Mouse (Mus musculus): ENCODE measurements around the gene Fbxo24. TPM values are rescaled to one million over a fixed set of nuclear protein-coding genes. Genes with fewer than 3 reads are reported as not detected.

The Fbxo24 gene
- total and polyA plus RNA-seq, 3 experiments, result 0.13 to 0.24 TPM; not detected in 1

GRCm38 (mm10) chr5:137627991-137628390 lies 811 bp downstream of the Fbxo24 start:
- dilution Hi-C loops (cut with MboI; ENCODE audit: extremely low pct_ligation_motif_present, extremely low pct_unique_long_range_greater_than_20kb, low sequenced_read_pairs) (no loop called here), in situ Hi-C loops (cut with MboI; ENCODE audit: low pct_ligation_motif_present, low pct_unique_long_range_greater_than_20kb, low sequenced_read_pairs) (no loop called here)
- peak overlapping the region; percentile 84 for H3K9ac ChIP-seq (ENCODE audit: insufficient read depth, low read depth)
- DNase-seq (ENCODE audit: extremely low read depth), result peak; percentile 33
- H3K36me3 ChIP-seq (replicated peaks in 1 of 2; ENCODE audit: control insufficient read depth in 1 of 2, insufficient read depth in 1 of 2, low read length in 1 of 2), result peaks cover 0 to 7% of the 10 kb centered on the region in 2 experiments
- H3K27me3 ChIP-seq (replicated peaks), result no peaks in the 10 kb centered on the region
- peaks cover 1% of the 10 kb centered on the region for H3K9me3 ChIP-seq (replicated peaks; ENCODE audit: low read length)
- no peak for TF ChIP-seq UBTF (IDR thresholded peaks at IDR 0.05; ENCODE audit: low read depth, low read length)
- TF ChIP-seq SMC3 (IDR thresholded peaks at IDR 0.05; ENCODE audit: low read depth, low read length), result peak; percentile 27; the same call in 1 of the 2 replicates
- TF ChIP-seq MAX (IDR thresholded peaks at IDR 0.05; ENCODE audit: low read length), result 0 out of 2 replicates have a peak, but pooled peaks have one; percentile 3
- TF ChIP-seq RAD21 (IDR thresholded peaks at IDR 0.05; ENCODE audit: low read depth, low read length), result no peak
- no peak for TF ChIP-seq JUND (conservative IDR thresholded peaks at IDR 0.05; ENCODE audit: low read depth, low read length)
- TF ChIP-seq ETS1 (conservative IDR thresholded peaks at IDR 0.05; ENCODE audit: low read depth, low read length), result no peak
- no peak for TF ChIP-seq TCF12 (IDR thresholded peaks at IDR 0.05; ENCODE audit: low read depth, low read length)
- no peak for TF ChIP-seq MEF2A (IDR thresholded peaks at IDR 0.05; ENCODE audit: borderline replicate concordance, low read depth, low read length)
- TF ChIP-seq GABPA (IDR thresholded peaks at IDR 0.05; ENCODE audit: insufficient replicate concordance, low read depth, low read length), result no peak
- TF ChIP-seq CTCF (conservative IDR thresholded peaks at IDR 0.05 in 1 of 2, IDR thresholded peaks at IDR 0.05 in 1 of 2; ENCODE audit: low read depth in 2 of 2, low read length in 2 of 2), result peak in 1 of 2 experiments; percentile 41; a peak in 2 of 4 replicates
- TF ChIP-seq POLR2AphosphoS2 (IDR thresholded peaks at IDR 0.05; ENCODE audit: low read depth, low read length), result no peak
- TF ChIP-seq MAFK (IDR thresholded peaks at IDR 0.05; ENCODE audit: insufficient replicate concordance, low read length), result no peak
- no peak for TF ChIP-seq ZKSCAN1 (IDR thresholded peaks at IDR 0.05; ENCODE audit: borderline replicate concordance, low read depth, low read length)
- H3K4me1 ChIP-seq (ENCODE audit: control insufficient read depth in 1 of 2, insufficient read depth in 2 of 2), result peaks cover 14 to 35% of the 10 kb centered on the region in 2 experiments
- H3K4me3 ChIP-seq (replicated peaks in 1 of 3; ENCODE audit: low read depth in 2 of 3, low read length in 2 of 3, poor library complexity in 1 of 3), result peak overlapping the region; percentile 58 to 81 (median 66)
- peaks cover 14% of the 10 kb centered on the region for H3K79me2 ChIP-seq (replicated peaks; ENCODE audit: control insufficient read depth, extremely low read depth, insufficient read depth, poor library complexity, severe bottlenecking)
- H3K4me2 ChIP-seq (ENCODE audit: insufficient read depth, low read depth, poor library complexity, severe bottlenecking), result peak overlapping the region; percentile 91
- H3K27ac ChIP-seq (ENCODE audit: insufficient read depth, low read depth), result peak overlapping the region; percentile 85

- dilution Hi-C loops (cut with MboI; ENCODE audit: extremely low pct_ligation_motif_present, extremely low pct_unique_long_range_greater_than_20kb, low sequenced_read_pairs) (no loop called here), in situ Hi-C loops (cut with MboI; ENCODE audit: low pct_ligation_motif_present, low pct_unique_long_range_greater_than_20kb, low sequenced_read_pairs) (no loop called here)
- peaks cover 2% of the 10 kb centered on the region for H3K9me3 ChIP-seq (replicated peaks; ENCODE audit: low read length)
- H3K4me1 ChIP-seq (ENCODE audit: control insufficient read depth in 1 of 2, insufficient read depth in 2 of 2), result peaks cover 3 to 8% of the 10 kb centered on the region in 2 experiments
- DNase-seq (ENCODE audit: extremely low read depth), result no peak
- no peaks in the 10 kb centered on the region for H3K79me2 ChIP-seq (replicated peaks; ENCODE audit: control insufficient read depth, extremely low read depth, insufficient read depth, poor library complexity, severe bottlenecking)
- no peak overlapping the region for H3K9ac ChIP-seq (ENCODE audit: insufficient read depth, low read depth)
- H3K4me2 ChIP-seq (ENCODE audit: insufficient read depth, low read depth, poor library complexity, severe bottlenecking), result no peak overlapping the region
- TF ChIP-seq E2F4 (IDR thresholded peaks at IDR 0.05; ENCODE audit: insufficient replicate concordance, low read depth, low read length) (no peak), ETS1 (conservative IDR thresholded peaks at IDR 0.05; ENCODE audit: low read depth, low read length) (no peak), JUND (conservative IDR thresholded peaks at IDR 0.05; ENCODE audit: low read depth, low read length) (no peak), CTCF (conservative IDR thresholded peaks at IDR 0.05 in 1 of 2, IDR thresholded peaks at IDR 0.05 in 1 of 2; ENCODE audit: low read depth in 2 of 2, low read length in 2 of 2) (no peak), RCOR1 (conservative IDR thresholded peaks at IDR 0.05; ENCODE audit: low read depth, low read length) (no peak), RAD21 (IDR thresholded peaks at IDR 0.05; ENCODE audit: low read depth, low read length) (no peak), USF1 (IDR thresholded peaks at IDR 0.05; ENCODE audit: low read depth, low read length) (no peak), HCFC1 (IDR thresholded peaks at IDR 0.05; ENCODE audit: low read depth, low read length) (no peak), JUN (IDR thresholded peaks at IDR 0.05; ENCODE audit: insufficient read depth, low read depth, low read length) (no peak), ZKSCAN1 (IDR thresholded peaks at IDR 0.05; ENCODE audit: borderline replicate concordance, low read depth, low read length) (no peak), CHD1 (IDR thresholded peaks at IDR 0.05; ENCODE audit: low read depth, low read length) (no peak), MAZ (IDR thresholded peaks at IDR 0.05; ENCODE audit: low read depth, low read length) (no peak), MAX (IDR thresholded peaks at IDR 0.05; ENCODE audit: low read length) (no peak), PAX5 (IDR thresholded peaks at IDR 0.05; ENCODE audit: low read length) (no peak), NELFE (IDR thresholded peaks at IDR 0.05; ENCODE audit: low read depth, low read length) (no peak), GABPA (IDR thresholded peaks at IDR 0.05; ENCODE audit: insufficient replicate concordance, low read depth, low read length) (no peak), KAT2A (IDR thresholded peaks at IDR 0.05; ENCODE audit: insufficient replicate concordance, low read length) (no peak), TBP (conservative IDR thresholded peaks at IDR 0.05; ENCODE audit: low read depth, low read length) (no peak), BHLHE40 (IDR thresholded peaks at IDR 0.05; ENCODE audit: low read depth, low read length) (no peak), POLR2A (IDR thresholded peaks at IDR 0.05; ENCODE audit: low read depth, low read length) (no peak)
- no peak overlapping the region for H3K4me3 ChIP-seq (replicated peaks in 1 of 3; ENCODE audit: low read depth in 2 of 3, low read length in 2 of 3, poor library complexity in 1 of 3)
- peaks cover 1% of the 10 kb centered on the region for H3K27me3 ChIP-seq (replicated peaks)
- H3K27ac ChIP-seq (ENCODE audit: insufficient read depth, low read depth), result no peak overlapping the region
- no peaks in the 10 kb centered on the region for H3K36me3 ChIP-seq (replicated peaks in 1 of 2; ENCODE audit: control insufficient read depth in 1 of 2, insufficient read depth in 1 of 2, low read length in 1 of 2)
Measured at GRCm38 (mm10) chr5:137623937-137624530, 4.8 kb downstream of the Fbxo24 start.

Measured in CH12.LX (cell line).